Mouse (Mus musculus) bone marrow, adult 2 months (tissue): ENCODE measurements around the gene Akr7a5. TPM values are rescaled to one million over a fixed set of nuclear protein-coding genes. Genes with fewer than 3 reads are reported as not detected.

Experiments used
- H3K27ac ChIP-seq: fragments of 200-500 bp; 2 replicates; pipeline ENCODE4 v1.5.1; 2012; ENCODE audit warnings: low read depth, mild to moderate bottlenecking, control low read depth, inconsistent platforms, low read length; ENCODE audit not compliant: control insufficient read depth, poor library complexity, insufficient read depth
- H3K4me1 ChIP-seq: fragments of 200-500 bp; 2 replicates; pipeline ENCODE4 v1.6.1; 2011; ENCODE audit warnings: low read length; ENCODE audit not compliant: control insufficient read depth, insufficient read depth
- H3K4me3 ChIP-seq: fragments of 200-500 bp; replicated peaks from 2 replicates; pipeline ENCODE3; 2011; ENCODE audit warnings: mild to moderate bottlenecking, low read depth, low read length, control low read depth; ENCODE audit not compliant: control insufficient read depth
- CTCF ChIP-seq: fragments of 200-500 bp; IDR thresholded peaks from 2 replicates; pipeline ENCODE4 v1.5.1; 2011; ENCODE audit warnings: low read length, control low read depth; ENCODE audit not compliant: control insufficient read depth, insufficient read depth
- POLR2A ChIP-seq: fragments of 200-500 bp; IDR thresholded peaks from 2 replicates; pipeline ENCODE4 v1.6.1; 2011; ENCODE audit warnings: low read depth, mild to moderate bottlenecking, control low read depth, low read length, borderline replicate concordance; ENCODE audit not compliant: control insufficient read depth
- WGBS: fragments of 180-500 bp; shearing (Covaris S2); methylation state at CpG from one replicate; pipeline ENCODE4 v1.1.7; 2018; 5-methylcytosine and 5-hydroxymethylcytosine counted together
- polyA plus RNA-seq: library from polyadenylated mRNA; stranded (reverse); fragments of >200 nt; gene quantifications from 2 replicates; pipeline ENCODE4 v1.2.4, GENCODE M21; 2011; ENCODE audit warnings: low replicate concordance; ENCODE audit not compliant: missing spikeins, insufficient read depth, insufficient read length

Gene Akr7a5
- polyA plus RNA-seq, 1 experiment: 12.1 TPM

GRCm38 (mm10) chr4:139336822-139337483, 26.4 kb downstream of the Akr7a5 start:
- H3K27ac ChIP-seq: peak overlapping the region; percentile 24

GRCm38 (mm10) chr4:139338145-139338544, 27.6 kb downstream of the Akr7a5 start:
- Histone ChIP-seq H3K4me3 (no peak overlapping the region), H3K4me1 (peaks cover 3% of the 10 kb centered on the region), H3K27ac (no peak overlapping the region)
- TF ChIP-seq POLR2A (no peak), CTCF (no peak)
- 56% methylated on average over 33 of the region's 33 CpGs for WGBS

More at GRCm38 (mm10) chr4:139336822-139337483, 26.4 kb downstream of the Akr7a5 start:
- TF ChIP-seq CTCF: peak; percentile 94
- TF ChIP-seq POLR2A: peak; percentile 32; the same call in 1 of the 2 replicates
- WGBS: 17% methylated on average over 24 of the region's 24 CpGs
- Histone ChIP-seq H3K4me3 (peak overlapping the region; percentile 56), H3K4me1 (peaks cover 1% of the 10 kb centered on the region; the same call in 1 of the 2 replicates)

- Histone ChIP-seq H3K4me3 (no peak overlapping the region), H3K27ac (peak overlapping the region; percentile 68), H3K4me1 (peaks cover 3% of the 10 kb centered on the region)
- TF ChIP-seq POLR2A (no peak), CTCF (no peak)
- WGBS: 36% methylated on average over 4 of the region's 4 CpGs
Measured at GRCm38 (mm10) chr4:139340835-139341234, 30.3 kb downstream of the Akr7a5 start.

- peaks cover 3% of the 10 kb centered on the region for H3K4me1 ChIP-seq
- H3K27ac ChIP-seq: peak overlapping the region; percentile 60
- WGBS: 70% methylated on average over 7 of the region's 7 CpGs
- TF ChIP-seq CTCF: no peak
- no peak overlapping the region for H3K4me3 ChIP-seq
Measured at GRCm38 (mm10) chr4:139341556-139342233, 31.2 kb downstream of the Akr7a5 start.

DNA sequence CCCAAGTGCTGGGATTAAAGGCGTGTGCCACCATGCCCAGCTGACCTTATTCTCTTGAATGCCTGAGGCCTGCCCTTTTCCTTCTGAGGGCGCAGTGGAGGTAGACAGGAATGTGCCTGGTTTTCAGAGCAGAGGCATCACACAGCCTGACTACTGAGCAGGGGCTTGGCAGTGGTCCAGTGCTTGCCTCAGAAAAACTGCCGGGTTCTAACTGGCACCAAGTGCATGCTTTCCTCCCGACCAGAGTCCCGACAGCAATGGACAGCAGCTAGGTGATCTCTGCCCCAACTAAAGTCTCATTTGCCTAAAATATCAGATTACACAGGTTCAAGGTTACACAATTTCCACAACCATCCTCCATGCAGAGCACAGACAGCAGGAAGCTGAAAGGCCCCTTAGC, 33.2 kb downstream of the Akr7a5 start:
- 30% methylated on average over 5 of the region's 5 CpGs for WGBS
- no peak overlapping the region for H3K4me3 ChIP-seq
- peak overlapping the region; percentile 61; the same call in 1 of the 2 replicates for H3K27ac ChIP-seq
- TF ChIP-seq CTCF: no peak
- H3K4me1 ChIP-seq: peaks cover 3% of the 10 kb centered on the region

DNA sequence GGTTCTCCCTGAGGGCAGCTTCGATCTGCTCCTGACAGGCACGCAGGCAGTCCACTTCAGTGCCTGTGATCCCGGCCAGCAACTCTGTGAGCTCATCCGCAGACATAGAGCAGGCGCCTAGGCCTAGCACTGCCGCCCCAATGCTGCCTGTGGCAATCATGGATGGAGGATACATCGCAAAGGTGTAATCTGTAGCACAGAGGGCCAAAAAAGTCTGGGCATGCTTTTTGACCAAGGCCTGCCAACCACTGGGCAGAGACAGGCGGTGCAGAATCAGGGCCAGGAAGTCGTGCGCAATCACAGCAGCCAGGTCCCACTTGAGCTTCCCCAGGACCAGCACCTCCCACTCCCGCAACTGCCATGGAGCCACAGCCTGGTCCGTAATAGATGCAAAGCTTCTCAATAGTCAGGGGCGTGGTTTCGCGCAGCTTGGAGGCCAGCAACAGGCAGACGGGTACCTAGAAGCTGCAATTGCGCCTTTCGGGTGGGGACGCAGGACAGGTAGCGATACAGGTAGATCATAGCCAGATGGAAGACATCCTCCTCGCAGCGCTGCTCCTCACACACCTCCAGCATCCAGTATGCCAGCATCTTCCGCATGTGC, 35.0 kb downstream of the Akr7a5 start:
- Histone ChIP-seq H3K4me3 (no peak overlapping the region), H3K4me1 (peaks cover 3% of the 10 kb centered on the region), H3K27ac (no peak overlapping the region)
- WGBS: 86% methylated on average over 23 of the region's 23 CpGs
- TF ChIP-seq POLR2A (no peak), CTCF (no peak)

DNA sequence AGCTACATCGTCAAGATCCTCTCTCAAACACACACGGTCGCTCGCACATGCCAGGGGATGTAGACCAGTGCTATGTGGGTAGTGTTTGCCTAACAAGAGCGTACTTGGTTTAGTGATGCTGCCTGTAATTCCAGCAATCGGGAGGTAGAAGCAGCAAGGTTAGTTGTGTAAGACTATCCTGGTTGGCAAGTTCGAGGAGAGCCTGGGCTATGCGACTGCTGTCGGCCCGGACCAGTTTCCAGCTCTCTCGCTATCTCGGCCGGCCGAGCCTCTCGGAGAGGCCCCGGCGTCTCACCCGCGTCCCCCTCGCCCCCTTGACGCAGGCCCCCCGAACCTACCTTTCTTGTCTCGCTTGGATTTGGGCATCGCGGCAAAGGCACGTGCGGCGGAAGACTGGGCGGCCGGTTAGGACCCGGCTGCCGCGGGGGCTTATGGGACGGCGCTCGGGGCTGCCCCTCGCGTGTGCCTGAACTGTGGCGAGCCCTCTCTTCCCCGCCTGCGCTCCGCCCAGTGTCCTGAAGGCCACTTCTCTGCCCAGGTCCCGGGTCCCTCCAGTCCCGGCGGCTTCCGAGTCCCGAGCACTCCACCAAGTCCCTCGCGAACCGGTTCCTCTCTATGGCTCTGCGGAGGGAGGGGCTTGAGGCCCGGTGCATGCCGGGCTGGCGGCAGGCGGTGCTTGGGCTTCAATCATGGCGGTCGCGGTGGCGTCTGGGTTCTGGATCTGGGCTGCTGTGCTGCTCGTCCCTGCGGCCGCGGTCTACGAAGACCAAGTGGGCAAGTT, 41.6 kb downstream of the Akr7a5 start, which contains the start of the genes Mrto4, Emc1 and Ubr4:
Gene Mrto4 (minus strand): TSS at position 646 of the 781 bp plus-strand sequence.
Gene Emc1 (plus strand): TSS at position 657 of the 781 bp plus-strand sequence.
Gene Ubr4 (plus strand): TSS at position 679 of the 781 bp plus-strand sequence.
- peak within 1 kb of the TSS; percentile 99 for H3K27ac ChIP-seq
- WGBS: under 1% methylated on average over 64 of the region's 64 CpGs
- no peak for TF ChIP-seq CTCF
- peak; percentile 56; the same call in 1 of the 2 replicates for TF ChIP-seq POLR2A
- peak within 1 kb of the TSS; percentile 95 for H3K4me3 ChIP-seq
- H3K4me1 ChIP-seq: peaks cover 5% of the 10 kb centered on the region

GRCm38 (mm10) chr4:139352832-139353231, 42.3 kb downstream of the Akr7a5 start:
- TF ChIP-seq POLR2A (no peak), CTCF (no peak)
- H3K4me1 ChIP-seq: peaks cover 5% of the 10 kb centered on the region
- under 1% methylated on average over 7 of the region's 7 CpGs for WGBS
- peak overlapping the region; percentile 95 for H3K4me3 ChIP-seq
- peak overlapping the region; percentile 99 for H3K27ac ChIP-seq

- TF ChIP-seq POLR2A: no peak
- TF ChIP-seq CTCF: no peak
- Histone ChIP-seq H3K4me3 (no peak overlapping the region), H3K27ac (no peak overlapping the region), H3K4me1 (peaks cover 3% of the 10 kb centered on the region)
- WGBS: 79% methylated on average over 3 of the region's 3 CpGs
Measured at GRCm38 (mm10) chr4:139357211-139357610, 46.7 kb downstream of the Akr7a5 start.
